Mouse (Mus musculus): ENCODE measurements at regions not wholly inside any gene's neighbourhood (a gene's known extent, or its start where the extent isn't known, plus 50 kb on each side); places are given as distances from the start of the nearest gene placed in this dataset.

GRCm38 (mm10) chr15:56496355-56496754 lies 981.1 kb downstream of the Slc22a22 start:
- TF ChIP-seq POLR2A (IDR thresholded peaks at IDR 0.05; ENCODE audit: borderline replicate concordance, extremely low read depth, insufficient read depth, insufficient read length, poor library complexity, severe bottlenecking) (no peak), CTCF (IDR thresholded peaks at IDR 0.05; ENCODE audit: borderline replicate concordance, extremely low read depth, insufficient read depth, insufficient read length) (no peak)
